Mouse (Mus musculus) thymus, adult 2 months (tissue): Measurements from ENCODE around the gene Alx1.

Source experiments
- CTCF ChIP-seq: fragments of 200-500 bp; IDR thresholded peaks from 2 replicates; pipeline ENCODE4 v1.5.1; 2012; ENCODE audit warnings: mild to moderate bottlenecking, control low read depth, low read length, moderate library complexity, borderline replicate concordance; ENCODE audit not compliant: control insufficient read depth, poor library complexity, insufficient read depth; ENCODE audit errors: extremely low read depth
- POLR2A ChIP-seq: fragments of 200-500 bp; IDR thresholded peaks from 2 replicates; pipeline ENCODE4 v1.6.1; 2012; ENCODE audit warnings: mild to moderate bottlenecking, low read length, control low read depth, moderate library complexity; ENCODE audit not compliant: control insufficient read depth, poor library complexity, insufficient read depth; ENCODE audit errors: extremely low read depth

DNA sequence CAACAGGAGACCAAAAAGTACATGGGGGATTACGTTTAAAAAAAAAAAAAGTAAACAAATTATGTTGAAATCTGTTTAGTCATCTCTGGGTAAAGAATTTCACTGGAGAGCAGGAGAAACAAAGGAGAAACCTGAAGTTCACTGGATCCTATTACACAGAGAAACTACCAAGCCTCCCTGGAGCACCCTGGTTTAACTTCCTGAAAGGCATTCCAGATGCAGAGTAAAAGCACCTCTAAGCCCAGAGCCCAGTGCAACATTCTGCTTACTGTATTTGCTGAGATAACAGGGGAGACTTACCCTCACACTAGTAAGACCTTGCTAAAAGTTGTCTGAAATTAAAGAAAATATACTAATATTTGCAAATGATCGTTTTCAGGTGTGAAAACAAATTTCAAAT, 15.0 kb upstream of the Alx1 start:
- no peak for TF ChIP-seq POLR2A
- no peak for TF ChIP-seq CTCF
